Mouse (Mus musculus) brain, embryonic 14.5 days (tissue): ENCODE measurements around the gene Ncdn.

Source experiments
- CTCF ChIP-seq: fragments of 200-500 bp; IDR thresholded peaks from 2 replicates; pipeline ENCODE4 v1.5.1; 2012; ENCODE audit warnings: inconsistent platforms, mild to moderate bottlenecking, moderate library complexity, borderline replicate concordance; ENCODE audit not compliant: insufficient read depth, insufficient read length; ENCODE audit errors: extremely low read depth
- POLR2A ChIP-seq: fragments of 200-500 bp; IDR thresholded peaks from 2 replicates; pipeline ENCODE4 v1.6.1; 2012; ENCODE audit warnings: mild to moderate bottlenecking, inconsistent platforms, borderline replicate concordance; ENCODE audit not compliant: poor library complexity, insufficient read depth, insufficient read length, severe bottlenecking; ENCODE audit errors: extremely low read depth

DNA sequence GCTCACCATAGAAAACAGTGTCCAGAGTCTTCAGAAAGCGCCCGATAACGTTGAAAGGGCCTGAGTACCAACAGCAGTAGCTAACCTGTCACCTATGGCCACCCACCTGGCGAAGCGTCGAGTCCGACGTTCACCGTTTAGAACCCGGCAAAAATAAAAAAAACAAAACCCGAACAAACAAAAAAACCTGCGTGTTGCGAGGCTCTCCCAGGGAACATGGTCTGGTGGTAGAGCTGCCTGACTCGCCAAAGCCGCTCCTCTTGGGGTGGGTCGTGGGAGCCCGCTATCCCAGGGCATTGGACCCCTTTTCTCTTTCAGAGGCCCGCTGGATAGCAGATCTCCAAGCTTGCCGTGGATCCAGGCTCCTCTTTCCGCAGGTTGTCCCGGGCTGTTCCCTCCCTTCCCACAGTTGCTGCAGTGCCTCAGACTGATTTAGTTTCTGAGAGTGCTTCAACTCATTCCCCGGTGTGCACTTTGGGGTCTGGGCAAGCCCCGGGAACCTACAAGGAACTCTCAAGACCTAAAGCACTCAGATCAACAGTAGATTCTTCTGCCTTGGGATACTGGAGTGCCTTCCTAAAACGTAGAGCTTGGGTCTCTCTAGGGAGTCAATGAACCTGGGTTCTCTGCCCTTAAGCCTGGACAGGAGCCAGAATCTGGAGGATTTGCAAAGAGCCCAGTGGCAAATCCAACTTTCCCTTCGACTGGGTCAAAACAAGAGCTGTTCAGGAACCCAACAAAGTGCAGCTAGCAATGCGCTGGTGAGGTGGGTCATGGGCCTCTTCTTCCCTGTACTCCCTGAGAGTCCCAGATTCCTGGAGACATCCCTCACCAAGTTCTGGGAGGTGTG, 20.5 kb downstream of the Ncdn start:
- no peak for TF ChIP-seq CTCF
- no peak for TF ChIP-seq POLR2A
